Mouse (Mus musculus): ENCODE data around the gene Nupr1. TPM values are rescaled to one million over a fixed set of nuclear protein-coding genes. Genes with fewer than 3 reads are reported as not detected.

The Nupr1 gene
- polyA plus RNA-seq (2012; ENCODE audit: insufficient read depth, insufficient read length, missing spikeins) = 34.9 and 41.2 TPM in 2 replicates

DNA sequence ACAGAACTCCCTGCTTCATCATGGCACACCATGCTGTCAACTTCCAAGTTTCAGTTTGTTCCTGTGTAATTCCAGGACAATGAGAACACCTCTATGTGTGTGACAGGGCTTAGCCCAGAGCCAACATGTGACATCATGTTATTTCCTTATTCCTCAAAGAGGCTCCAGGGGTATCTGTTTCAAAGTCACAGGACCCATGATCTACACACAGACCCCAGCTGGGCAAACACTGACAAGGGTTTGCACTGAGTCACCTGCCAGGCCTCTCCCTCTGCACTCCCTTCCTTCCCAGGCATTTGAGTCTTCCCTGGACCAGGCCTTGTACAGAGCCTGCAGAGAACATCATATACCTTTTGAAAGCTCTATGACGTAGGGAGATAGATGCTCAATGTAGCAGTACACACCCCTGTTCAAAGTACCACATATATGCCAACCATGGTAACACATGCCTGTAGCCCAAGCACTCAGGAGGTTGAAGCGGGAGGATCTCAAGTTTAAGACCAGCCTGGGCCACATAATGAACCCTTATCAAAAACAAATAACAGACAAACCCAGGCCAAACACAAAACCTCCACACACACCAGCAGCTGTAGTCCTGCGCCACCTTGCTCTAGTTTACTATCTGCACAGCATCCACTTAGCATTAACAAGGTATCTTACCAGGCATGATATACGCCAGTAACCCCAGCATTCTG lies at the start of gene Nupr1:
TSS of gene Nupr1 (minus strand) at position 38 of the 695 bp plus-strand sequence.
- 0 out of 2 replicates have a peak within 1 kb of the TSS, but pooled peaks have one; percentile 9 for H3K27ac ChIP-seq (ENCODE audit: insufficient read depth, low read depth, low read length)
- TF ChIP-seq POLR2A (IDR thresholded peaks at IDR 0.05; ENCODE audit: borderline replicate concordance, low read depth, low read length) (no peak), CTCF (IDR thresholded peaks at IDR 0.05; ENCODE audit: low read depth, low read length) (no peak)
- H3K4me3 ChIP-seq (ENCODE audit: insufficient read depth, low read length) = no peak within 1 kb of the TSS
- H3K4me1 ChIP-seq (ENCODE audit: control insufficient read depth, insufficient read depth, low read length) = peaks cover 38% of the 10 kb centered on the region

DNA sequence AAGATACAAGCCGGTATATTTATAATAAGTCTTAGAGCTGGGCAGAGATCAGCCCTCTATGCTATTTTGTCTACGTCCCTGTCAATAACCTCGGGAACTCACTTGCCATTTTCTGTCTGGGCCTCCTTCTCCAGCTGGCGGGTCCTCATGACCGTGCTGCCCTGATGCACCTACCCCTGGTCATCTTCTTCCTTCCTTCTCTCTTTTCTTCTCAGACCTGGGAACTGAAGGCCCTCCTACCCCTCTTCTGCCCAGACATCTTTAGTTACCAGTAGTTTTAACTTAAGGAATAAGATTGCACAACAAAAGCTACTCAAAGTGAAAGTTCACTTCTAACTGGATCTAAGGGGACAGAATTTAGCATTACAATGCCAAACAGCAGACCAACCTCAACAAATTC lies 49.0 kb upstream of the Nupr1 start:
- peaks cover 22% of the 10 kb centered on the region for H3K4me1 ChIP-seq (ENCODE audit: control insufficient read depth, insufficient read depth, low read length)
- H3K27ac ChIP-seq (ENCODE audit: insufficient read depth, low read depth, low read length) = no peak overlapping the region
- no peak for TF ChIP-seq CTCF (IDR thresholded peaks at IDR 0.05; ENCODE audit: low read depth, low read length)
- no peak for TF ChIP-seq POLR2A (IDR thresholded peaks at IDR 0.05; ENCODE audit: borderline replicate concordance, low read depth, low read length)
- H3K4me3 ChIP-seq (ENCODE audit: insufficient read depth, low read length) = no peak overlapping the region

DNA sequence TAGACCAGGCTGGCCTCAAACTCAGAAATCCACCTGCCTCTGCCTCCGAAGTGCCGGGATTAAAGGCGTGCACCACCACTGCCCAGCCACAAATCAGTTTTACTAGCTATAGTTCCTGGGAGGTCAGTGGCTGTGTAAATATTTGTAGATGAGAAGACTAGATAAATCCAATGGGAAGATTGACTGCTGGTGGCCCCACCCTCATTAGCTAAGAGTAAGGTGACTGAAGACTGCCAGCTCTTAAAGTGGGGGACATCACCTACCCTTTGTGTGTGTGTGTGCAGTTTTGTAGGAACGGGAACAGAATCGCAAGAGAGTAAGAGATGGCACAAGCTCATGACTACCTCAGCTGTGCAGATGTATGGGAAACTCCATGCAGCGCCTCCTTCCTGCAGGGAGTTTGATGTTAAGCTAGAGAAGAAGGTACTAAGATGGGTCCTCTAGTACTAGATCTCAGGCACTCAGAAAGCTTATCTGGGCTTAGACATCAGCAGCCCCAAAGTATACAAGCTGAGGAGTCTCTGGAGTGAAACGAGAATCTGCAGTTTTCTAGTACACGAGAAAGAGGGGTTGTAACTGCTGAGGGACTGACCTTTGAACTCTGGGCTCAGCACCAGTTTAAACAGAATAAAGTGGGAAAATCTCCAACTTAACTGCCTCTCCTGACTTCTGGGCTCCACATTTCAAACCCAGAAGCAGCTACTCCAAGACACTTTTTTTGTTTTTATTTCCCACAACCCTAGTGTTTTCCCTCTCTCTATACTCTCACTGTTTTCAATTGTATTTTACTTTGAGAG lies 48.1 kb upstream of the Nupr1 start:
- Histone ChIP-seq H3K4me3 (ENCODE audit: insufficient read depth, low read length) (no peak overlapping the region), H3K27ac (ENCODE audit: insufficient read depth, low read depth, low read length) (no peak overlapping the region), H3K4me1 (ENCODE audit: control insufficient read depth, insufficient read depth, low read length) (peaks cover 22% of the 10 kb centered on the region)
- TF ChIP-seq POLR2A (IDR thresholded peaks at IDR 0.05; ENCODE audit: borderline replicate concordance, low read depth, low read length) (no peak), CTCF (IDR thresholded peaks at IDR 0.05; ENCODE audit: low read depth, low read length) (no peak)

DNA sequence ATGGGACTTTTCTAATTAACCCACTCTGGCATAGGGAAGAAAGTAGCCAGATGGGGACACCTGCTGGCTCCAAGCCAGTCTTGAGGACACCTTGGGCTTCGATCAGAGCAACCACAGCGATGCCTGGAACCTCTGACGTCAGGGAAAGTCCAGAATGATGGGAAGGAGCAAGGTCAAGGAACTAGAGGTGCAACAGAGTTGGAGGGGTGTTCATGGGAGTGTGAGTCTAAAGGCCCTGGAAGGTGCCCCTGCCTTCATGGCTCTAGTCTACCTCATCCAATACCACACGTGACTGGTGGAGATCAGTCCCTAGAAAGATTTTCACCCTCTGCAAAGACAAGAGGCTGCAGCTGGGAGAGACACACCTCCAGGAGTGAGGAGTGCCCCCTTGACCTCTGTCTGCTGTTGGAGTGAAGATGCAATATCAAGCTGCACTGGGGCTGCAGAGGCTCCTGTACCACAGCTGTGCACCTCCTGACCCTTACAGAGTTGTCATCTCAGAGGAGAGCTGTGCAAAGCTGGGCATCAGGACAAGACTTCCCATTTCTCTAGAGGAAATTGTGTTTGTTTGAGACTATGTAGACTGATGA lies 46.1 kb upstream of the Nupr1 start:
- H3K4me3 ChIP-seq (ENCODE audit: insufficient read depth, low read length) = no peak overlapping the region
- peak overlapping the region; percentile 68 for H3K27ac ChIP-seq (ENCODE audit: insufficient read depth, low read depth, low read length)
- no peak for TF ChIP-seq CTCF (IDR thresholded peaks at IDR 0.05; ENCODE audit: low read depth, low read length)
- TF ChIP-seq POLR2A (IDR thresholded peaks at IDR 0.05; ENCODE audit: borderline replicate concordance, low read depth, low read length) = no peak
- peaks cover 22% of the 10 kb centered on the region for H3K4me1 ChIP-seq (ENCODE audit: control insufficient read depth, insufficient read depth, low read length)

DNA sequence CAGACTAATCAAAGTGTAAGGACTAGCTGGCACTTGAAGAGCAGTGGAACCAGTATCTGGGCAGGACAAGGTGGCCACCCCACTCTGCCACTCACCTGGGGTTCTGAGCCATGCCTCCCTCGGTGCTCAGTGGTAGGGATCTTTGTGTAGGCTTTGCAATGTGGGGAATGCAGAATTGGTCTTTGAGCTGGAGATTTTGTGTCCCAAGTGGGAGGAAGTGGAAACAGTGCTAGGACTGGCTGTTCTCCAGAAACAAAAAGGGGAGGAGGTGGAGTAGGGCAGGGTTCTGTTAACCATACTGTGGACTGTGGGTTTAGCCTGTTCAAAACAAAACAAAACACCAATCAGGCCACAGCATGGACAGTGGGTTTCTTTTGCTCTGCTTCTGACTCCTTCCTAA lies 45.5 kb upstream of the Nupr1 start, which contains the start of gene Sult1a1:
TSS of gene Sult1a1 (minus strand) at position 226 of the 400 bp plus-strand sequence.
- Histone ChIP-seq H3K4me3 (ENCODE audit: insufficient read depth, low read length) (peak within 1 kb of the TSS; percentile 29), H3K27ac (ENCODE audit: insufficient read depth, low read depth, low read length) (peak within 1 kb of the TSS; percentile 68), H3K4me1 (ENCODE audit: control insufficient read depth, insufficient read depth, low read length) (peaks cover 22% of the 10 kb centered on the region)
- TF ChIP-seq CTCF (IDR thresholded peaks at IDR 0.05; ENCODE audit: low read depth, low read length) (no peak), POLR2A (IDR thresholded peaks at IDR 0.05; ENCODE audit: borderline replicate concordance, low read depth, low read length) (no peak)

DNA sequence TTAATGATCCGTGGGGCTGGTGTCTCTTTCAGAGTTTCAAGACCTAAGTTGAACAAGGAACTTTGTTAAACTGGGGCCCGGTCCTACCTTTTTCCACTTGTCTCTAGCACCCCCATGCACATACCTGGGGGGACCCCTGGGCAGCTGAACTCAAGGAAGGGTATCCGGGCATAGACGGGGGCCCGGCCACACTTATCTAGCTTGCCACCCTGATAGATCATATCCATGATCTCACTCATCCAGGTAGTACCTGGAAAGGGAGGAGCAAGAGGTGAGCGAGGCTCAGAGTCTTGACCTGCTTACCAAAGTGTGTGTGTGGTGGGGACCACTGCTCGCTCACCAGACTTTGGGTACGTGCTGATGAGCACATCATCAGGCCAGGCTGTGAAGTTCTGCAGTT lies 44.4 kb upstream of the Nupr1 start:
- peak overlapping the region; percentile 53 for H3K27ac ChIP-seq (ENCODE audit: insufficient read depth, low read depth, low read length)

DNA sequence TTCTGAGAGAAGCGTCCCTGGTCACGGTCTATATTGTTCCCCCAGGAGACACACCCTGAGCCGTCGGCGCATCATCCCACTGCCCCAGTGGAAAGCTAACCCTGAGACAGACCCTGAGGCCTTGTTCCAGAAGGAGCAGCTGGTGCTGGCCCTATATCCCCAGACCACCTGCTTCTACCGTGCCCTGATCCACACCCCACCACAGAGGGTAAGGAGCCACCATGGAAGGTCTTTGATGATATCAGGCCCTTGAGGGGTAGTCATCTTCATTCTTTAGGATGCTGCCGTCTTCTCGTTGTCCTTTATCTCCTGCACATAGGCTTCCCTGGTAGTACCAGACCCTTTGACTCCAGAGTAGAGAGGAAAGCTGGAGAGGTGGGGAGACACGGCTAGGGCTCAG lies 41.5 kb upstream of the Nupr1 start:
- Histone ChIP-seq H3K27ac (ENCODE audit: insufficient read depth, low read depth, low read length) (no peak overlapping the region), H3K4me1 (ENCODE audit: control insufficient read depth, insufficient read depth, low read length) (peaks cover 37% of the 10 kb centered on the region), H3K4me3 (ENCODE audit: insufficient read depth, low read length) (no peak overlapping the region)
- TF ChIP-seq POLR2A (IDR thresholded peaks at IDR 0.05; ENCODE audit: borderline replicate concordance, low read depth, low read length) (no peak), CTCF (IDR thresholded peaks at IDR 0.05; ENCODE audit: low read depth, low read length) (no peak)

More for the DNA sequence above, 44.4 kb upstream of the Nupr1 start:
- Histone ChIP-seq H3K4me1 (ENCODE audit: control insufficient read depth, insufficient read depth, low read length) (peaks cover 22% of the 10 kb centered on the region), H3K4me3 (ENCODE audit: insufficient read depth, low read length) (no peak overlapping the region)
- no peak for TF ChIP-seq CTCF (IDR thresholded peaks at IDR 0.05; ENCODE audit: low read depth, low read length)

DNA sequence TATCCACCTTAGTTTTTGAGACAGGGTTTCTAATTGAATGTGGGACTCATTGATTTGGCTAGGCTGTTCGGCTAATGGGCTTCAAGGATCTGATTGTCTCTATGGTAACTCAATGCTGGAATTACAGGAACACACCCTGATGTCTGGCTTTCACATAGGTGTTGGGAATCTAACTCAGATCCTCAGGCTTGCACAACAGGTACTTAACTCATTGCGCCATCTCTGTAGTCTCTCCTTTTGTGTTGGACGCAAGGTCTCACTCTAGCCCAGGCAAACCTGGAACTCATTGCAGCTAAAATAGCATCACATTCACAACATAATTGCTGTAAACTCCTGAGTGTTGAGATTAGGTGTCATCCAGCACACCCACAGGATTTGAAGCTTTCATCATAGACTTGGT lies 39.5 kb upstream of the Nupr1 start:
- TF ChIP-seq CTCF (IDR thresholded peaks at IDR 0.05; ENCODE audit: low read depth, low read length) = no peak
- no peak for TF ChIP-seq POLR2A (IDR thresholded peaks at IDR 0.05; ENCODE audit: borderline replicate concordance, low read depth, low read length)
- peaks cover 19% of the 10 kb centered on the region for H3K4me1 ChIP-seq (ENCODE audit: control insufficient read depth, insufficient read depth, low read length)
- no peak overlapping the region for H3K27ac ChIP-seq (ENCODE audit: insufficient read depth, low read depth, low read length)
- H3K4me3 ChIP-seq (ENCODE audit: insufficient read depth, low read length) = no peak overlapping the region

DNA sequence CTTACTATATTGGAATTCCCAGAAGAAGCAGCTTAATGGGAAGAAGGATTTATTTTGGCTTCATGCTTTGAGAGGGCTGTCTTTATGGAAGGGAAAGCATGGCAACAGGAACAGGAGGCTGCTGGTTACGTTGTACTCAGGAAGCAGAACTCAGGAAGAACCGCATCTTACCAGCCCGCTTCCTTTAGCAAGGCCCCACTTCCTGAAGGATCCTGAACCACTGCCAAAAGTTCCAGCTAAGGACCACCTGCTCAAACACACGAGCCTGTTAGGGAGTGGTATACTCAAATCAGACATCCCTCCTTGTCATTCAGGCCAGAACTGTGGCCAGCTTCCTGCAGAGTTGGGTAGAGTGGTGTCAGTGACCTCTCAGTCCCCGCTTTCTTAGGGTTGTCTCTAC lies 37.8 kb upstream of the Nupr1 start:
- Histone ChIP-seq H3K4me1 (ENCODE audit: control insufficient read depth, insufficient read depth, low read length) (peaks cover 17% of the 10 kb centered on the region), H3K27ac (ENCODE audit: insufficient read depth, low read depth, low read length) (no peak overlapping the region), H3K4me3 (ENCODE audit: insufficient read depth, low read length) (no peak overlapping the region)
- no peak for TF ChIP-seq POLR2A (IDR thresholded peaks at IDR 0.05; ENCODE audit: borderline replicate concordance, low read depth, low read length)
